Mouse (Mus musculus) kidney, adult 2 months (tissue): ENCODE data around the gene Ric8b. TPM values are rescaled to one million over a fixed set of nuclear protein-coding genes. Genes with fewer than 3 reads are reported as not detected.

ENCODE experiments used
- DNase-seq: peaks from one replicate; pipeline ENCODE4 v3.0.0; 2021
- H3K27ac ChIP-seq: fragments of 200-500 bp; 2 replicates; pipeline ENCODE4 v1.5.1; 2012; ENCODE audit warnings: low read depth, low read length, control low read depth, inconsistent platforms; ENCODE audit not compliant: insufficient read depth
- H3K27me3 ChIP-seq: fragments of 200-500 bp; replicated peaks from 2 replicates; pipeline ENCODE4 v1.6.1; 2012; ENCODE audit warnings: mild to moderate bottlenecking, moderate library complexity, low read length, inconsistent platforms; ENCODE audit not compliant: control insufficient read depth, insufficient read depth
- H3K36me3 ChIP-seq: fragments of 200-500 bp; 2 replicates; pipeline ENCODE4 v1.6.1; 2012; ENCODE audit warnings: mild to moderate bottlenecking, moderate library complexity, low read length, inconsistent platforms; ENCODE audit not compliant: control insufficient read depth, insufficient read depth
- H3K4me1 ChIP-seq: fragments of 200-500 bp; 2 replicates; pipeline ENCODE4 v1.6.1; 2011; ENCODE audit warnings: low read length; ENCODE audit not compliant: control insufficient read depth, insufficient read depth
- H3K4me3 ChIP-seq: fragments of 200-500 bp; 2 replicates; pipeline ENCODE4 v1.5.1; 2011; ENCODE audit warnings: mild to moderate bottlenecking, low read depth, low read length, control low read depth; ENCODE audit not compliant: insufficient read depth
- CTCF ChIP-seq: fragments of 200-500 bp; conservative IDR thresholded peaks from 2 replicates; pipeline ENCODE4 v1.5.1; 2011; ENCODE audit warnings: low read depth, mild to moderate bottlenecking, control low read depth, low read length, moderate library complexity, mixed read lengths; ENCODE audit not compliant: insufficient read depth, insufficient read length
- POLR2A ChIP-seq: fragments of 200-500 bp; IDR thresholded peaks from one replicate; pipeline ENCODE4 v1.6.1; 2011; ENCODE audit warnings: low read depth, low read length, control low read depth
- WGBS: fragments of 180-500 bp; shearing (Covaris S2); methylation state at CpG from one replicate; pipeline ENCODE4 v1.1.7; 2018; 5-methylcytosine and 5-hydroxymethylcytosine counted together
- polyA plus RNA-seq: library from polyadenylated mRNA; depleted of rRNA; stranded (reverse); fragments of >200 nt; gene quantifications from 2 replicates; pipeline ENCODE4 v1.2.3, GENCODE M21; 2012

The Ric8b gene
- polyA plus RNA-seq, 1 experiment = 13.6 TPM

DNA sequence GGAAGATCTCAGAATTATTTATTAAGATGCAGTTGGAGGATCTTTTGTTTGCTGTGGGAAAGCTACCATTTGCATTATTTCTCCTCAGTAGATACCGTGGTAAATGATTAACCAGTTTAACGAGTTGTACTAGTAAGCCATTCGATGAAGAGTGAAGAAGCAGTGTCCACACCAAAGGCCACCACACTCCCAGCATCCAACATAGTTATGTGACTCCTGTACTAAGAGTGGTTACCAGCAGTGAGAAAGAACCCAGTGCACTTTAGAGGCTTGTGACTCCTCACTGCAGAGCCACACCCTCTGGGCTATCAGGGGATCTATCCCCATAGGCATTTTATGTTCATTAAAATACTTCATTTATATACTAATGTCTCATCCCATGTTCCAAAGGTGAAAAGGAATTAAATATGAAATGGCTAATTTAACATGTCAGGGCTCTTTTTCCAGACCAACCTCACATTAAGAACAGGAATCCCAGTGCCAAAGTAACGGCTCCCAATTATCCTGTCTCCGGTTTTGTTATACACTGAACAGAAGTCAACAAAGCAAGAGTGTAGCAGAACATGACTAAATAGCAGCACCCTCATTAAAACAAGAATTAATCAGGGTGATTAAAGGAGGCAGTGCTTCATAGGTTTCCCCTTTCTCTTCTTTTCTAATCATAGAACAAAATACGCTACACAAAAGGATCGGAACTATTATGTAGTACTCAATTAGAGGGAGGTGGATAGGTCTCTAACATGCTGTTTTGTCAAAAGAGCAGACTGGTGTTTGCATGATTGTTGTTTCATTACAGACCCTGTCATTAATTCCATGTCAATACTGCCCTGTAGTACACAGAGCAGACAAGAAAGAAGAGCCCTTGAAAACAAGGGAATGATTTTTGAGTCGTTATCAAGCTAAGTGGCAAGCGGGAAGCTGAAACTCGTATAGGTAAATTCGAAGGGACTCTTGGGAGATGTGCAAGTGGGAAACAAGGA lies 90.7 kb downstream of the Ric8b start:
- H3K4me1 ChIP-seq = no peaks in the 10 kb centered on the region
- H3K36me3 ChIP-seq = no peaks in the 10 kb centered on the region
- H3K27me3 ChIP-seq = no peaks in the 10 kb centered on the region
- WGBS = 80% methylated on average over 11 of the region's 11 CpGs
- no peak for TF ChIP-seq CTCF
- TF ChIP-seq POLR2A = no peak
- H3K4me3 ChIP-seq = no peak overlapping the region
- H3K27ac ChIP-seq = no peak overlapping the region
- peak; percentile 32 for DNase-seq

GRCm38 (mm10) chr10:85011066-85011465 lies 93.7 kb downstream of the Ric8b start:
- H3K27ac ChIP-seq = no peak overlapping the region
- DNase-seq = no peak

GRCm38 (mm10) chr10:85013464-85013863 lies 96.0 kb downstream of the Ric8b start:
- no peak overlapping the region for H3K27ac ChIP-seq
- H3K36me3 ChIP-seq = no peaks in the 10 kb centered on the region
- H3K4me3 ChIP-seq = no peak overlapping the region
- 15% methylated on average over 1 of the region's 1 CpGs for WGBS
- H3K27me3 ChIP-seq = no peaks in the 10 kb centered on the region
- DNase-seq = peak; percentile 49
- no peaks in the 10 kb centered on the region for H3K4me1 ChIP-seq
- no peak for TF ChIP-seq POLR2A
- TF ChIP-seq CTCF = peak; percentile 77

More at GRCm38 (mm10) chr10:85011066-85011465, 93.7 kb downstream of the Ric8b start:
- no peak overlapping the region for H3K4me3 ChIP-seq
- TF ChIP-seq CTCF (no peak), POLR2A (no peak)
- 71% methylated on average over 2 of the region's 2 CpGs for WGBS
- no peaks in the 10 kb centered on the region for H3K36me3 ChIP-seq
- H3K4me1 ChIP-seq = no peaks in the 10 kb centered on the region
- no peaks in the 10 kb centered on the region for H3K27me3 ChIP-seq

GRCm38 (mm10) chr10:85013924-85014428 lies 96.6 kb downstream of the Ric8b start:
- WGBS = 90% methylated on average over 8 of the region's 8 CpGs
- H3K36me3 ChIP-seq = no peaks in the 10 kb centered on the region
- H3K4me3 ChIP-seq = no peak overlapping the region
- no peaks in the 10 kb centered on the region for H3K4me1 ChIP-seq
- H3K27me3 ChIP-seq = no peaks in the 10 kb centered on the region
- DNase-seq = no peak
- TF ChIP-seq CTCF = no peak
- TF ChIP-seq POLR2A = no peak
- no peak overlapping the region for H3K27ac ChIP-seq

- no peaks in the 10 kb centered on the region for H3K27me3 ChIP-seq
- 80% methylated on average over 9 of the region's 9 CpGs for WGBS
- TF ChIP-seq POLR2A (no peak), CTCF (no peak)
- no peaks in the 10 kb centered on the region for H3K36me3 ChIP-seq
- H3K27ac ChIP-seq = no peak overlapping the region
- H3K4me1 ChIP-seq = no peaks in the 10 kb centered on the region
- H3K4me3 ChIP-seq = no peak overlapping the region
- no peak for DNase-seq
Observed at GRCm38 (mm10) chr10:85014456-85014976, 97.1 kb downstream of the Ric8b start.

- no peak for TF ChIP-seq CTCF
- no peak for TF ChIP-seq POLR2A
- Histone ChIP-seq H3K36me3 (no peaks in the 10 kb centered on the region), H3K27me3 (no peaks in the 10 kb centered on the region), H3K4me1 (no peaks in the 10 kb centered on the region), H3K27ac (no peak overlapping the region), H3K4me3 (no peak overlapping the region)
- DNase-seq = no peak
- 42% methylated on average over 11 of the region's 11 CpGs for WGBS
Observed at GRCm38 (mm10) chr10:85022647-85023312, 105.4 kb downstream of the Ric8b start.

DNA sequence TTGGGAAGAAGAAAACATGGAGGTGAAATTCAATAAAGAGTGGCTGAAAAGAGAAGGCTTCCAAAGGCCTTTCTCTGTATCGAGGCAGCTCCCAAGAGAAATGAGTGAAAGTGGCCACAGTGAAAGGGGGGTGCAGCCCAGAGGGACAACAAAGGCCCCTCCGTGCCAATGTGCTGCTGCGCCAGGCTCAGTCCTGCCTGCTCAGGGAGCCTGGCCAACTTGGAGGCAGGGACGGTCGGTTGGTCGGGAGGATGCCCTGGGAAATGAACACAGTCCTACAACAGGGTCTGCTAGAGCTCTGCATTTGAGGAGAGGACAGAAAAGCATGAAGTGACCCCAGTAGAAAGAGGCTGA lies 105.9 kb downstream of the Ric8b start:
- 21% methylated on average over 6 of the region's 6 CpGs for whole genome bisulfite sequencing
- no peak for TF ChIP-seq CTCF
- TF ChIP-seq POLR2A = no peak

More for the DNA sequence above, 105.9 kb downstream of the Ric8b start:
- Histone ChIP-seq H3K27me3 (no peaks in the 10 kb centered on the region), H3K4me3 (no peak overlapping the region), H3K4me1 (no peaks in the 10 kb centered on the region), H3K36me3 (no peaks in the 10 kb centered on the region), H3K27ac (no peak overlapping the region)
- DNase-seq = no peak
